Mouse (Mus musculus) lung, postnatal 0 days (tissue): ENCODE data around the gene Nek4. TPM values are rescaled to one million over a fixed set of nuclear protein-coding genes. Genes with fewer than 3 reads are reported as not detected.
A peak's percentile ranks its signal among the peaks of the same experiment; 100 is the strongest.

Experiments used
- ATAC-seq: fragments of 200-750 bp; cut with Nextera tagmentation; 2 replicates; pipeline ENCODE4 v1.8.0; 2017; ENCODE audit warnings: moderate library complexity
- DNase-seq: peaks from one replicate; pipeline ENCODE4 v3.0.0-alpha.2; 2016; ENCODE audit warnings: low spot score
- H3K27ac ChIP-seq: fragments of 300-500 bp; sonication (generic); 2 replicates; pipeline ENCODE4 v1.5.1; 2014; ENCODE audit warnings: antibody characterized with exemption, mild to moderate bottlenecking, low read length, mixed read lengths
- H3K27me3 ChIP-seq: fragments of 300-500 bp; sonication (generic); replicated peaks from 2 replicates; pipeline ENCODE4 v1.6.1; 2014; ENCODE audit warnings: low read length, mixed read lengths; ENCODE audit not compliant: insufficient read depth
- H3K36me3 ChIP-seq: fragments of 300-500 bp; sonication (generic); 2 replicates; pipeline ENCODE4 v1.6.1; 2014; ENCODE audit warnings: low read length, mixed read lengths; ENCODE audit not compliant: insufficient read depth
- H3K4me1 ChIP-seq: fragments of 300-500 bp; sonication (generic); 2 replicates; pipeline ENCODE4 v1.6.1; 2014; ENCODE audit warnings: antibody characterized with exemption, low read depth, low read length, mixed read lengths; ENCODE audit not compliant: insufficient read depth
- H3K4me2 ChIP-seq: fragments of 300-500 bp; sonication (generic); replicated peaks from 2 replicates; pipeline ENCODE4 v1.6.1; 2014; ENCODE audit warnings: low read depth, mild to moderate bottlenecking, low read length, moderate library complexity, mixed read lengths
- H3K4me3 ChIP-seq: fragments of 300-500 bp; sonication (generic); 2 replicates; pipeline ENCODE4 v1.5.1; 2014; ENCODE audit warnings: low read depth, low read length
- H3K9ac ChIP-seq: fragments of 300-500 bp; sonication (generic); replicated peaks from 2 replicates; pipeline ENCODE4 v1.6.1; 2014; ENCODE audit warnings: low read depth, mild to moderate bottlenecking
- H3K9me3 ChIP-seq: fragments of 300-500 bp; sonication (generic); 2 replicates; pipeline ENCODE4 v1.6.1; 2016; ENCODE audit warnings: low read length, mixed read lengths
- CTCF ChIP-seq: IDR thresholded peaks from 2 replicates; pipeline ENCODE4 v1.5.1; 2016; ENCODE audit warnings: antibody characterized with exemption, mild to moderate bottlenecking
- EP300 ChIP-seq: IDR thresholded peaks from 2 replicates; pipeline ENCODE4 v1.6.1; 2016; ENCODE audit warnings: antibody characterized with exemption, mild to moderate bottlenecking, control low read depth
- WGBS: fragments of 180-500 bp; shearing (Covaris S2); extraction: QIAGEN DNeasy Blood & Tissue Kit; methylation state at CpG from one replicate; pipeline ENCODE4 v1.1.7; 2014; 5-methylcytosine and 5-hydroxymethylcytosine counted together
- polyA plus RNA-seq: library from polyadenylated mRNA; unstranded; fragments of >200 nt; fragmentation: Nextera tagmentation; extraction: Ambion mirVana; gene quantifications from 2 replicates; pipeline ENCODE4 v1.2.1, GENCODE M21; 2015

The Nek4 gene
- polyA plus RNA-seq, 1 experiment from 2014 or later: 4.9 TPM

DNA sequence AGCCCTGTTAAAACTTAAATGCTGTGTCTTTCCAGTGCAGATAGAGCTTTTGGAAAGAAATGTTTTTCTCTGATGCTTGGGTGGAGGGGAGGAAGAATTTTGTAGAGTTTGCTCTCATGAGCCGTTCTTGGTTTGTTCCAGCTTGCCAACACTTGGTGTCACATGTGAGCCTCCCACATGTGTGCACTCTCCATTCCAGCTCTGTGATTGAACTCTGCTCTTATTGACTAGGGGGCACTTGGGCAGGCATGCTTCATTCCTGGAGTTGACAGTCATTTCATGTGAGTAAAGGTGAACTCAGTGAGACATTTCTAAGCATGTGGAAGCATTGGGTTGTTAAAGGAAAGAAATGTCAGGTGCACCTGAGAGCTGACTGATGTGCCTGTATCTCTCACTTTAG lies 71.4 kb downstream of the Nek4 start:
- H3K27me3 ChIP-seq: no peaks in the 10 kb centered on the region
- no peak for DNase-seq
- H3K9ac ChIP-seq: no peak overlapping the region
- no peak overlapping the region for H3K4me2 ChIP-seq
- H3K9me3 ChIP-seq: no peaks in the 10 kb centered on the region
- H3K4me1 ChIP-seq: no peaks in the 10 kb centered on the region; the same call in 1 of the 2 replicates
- H3K27ac ChIP-seq: no peak overlapping the region
- 19% methylated on average over 1 of the region's 1 CpGs for WGBS
- ATAC-seq: no peak
- no peak for TF ChIP-seq EP300
- no peak for TF ChIP-seq CTCF
- peaks cover 12% of the 10 kb centered on the region; the same call in 1 of the 2 replicates for H3K36me3 ChIP-seq
- no peak overlapping the region for H3K4me3 ChIP-seq

DNA sequence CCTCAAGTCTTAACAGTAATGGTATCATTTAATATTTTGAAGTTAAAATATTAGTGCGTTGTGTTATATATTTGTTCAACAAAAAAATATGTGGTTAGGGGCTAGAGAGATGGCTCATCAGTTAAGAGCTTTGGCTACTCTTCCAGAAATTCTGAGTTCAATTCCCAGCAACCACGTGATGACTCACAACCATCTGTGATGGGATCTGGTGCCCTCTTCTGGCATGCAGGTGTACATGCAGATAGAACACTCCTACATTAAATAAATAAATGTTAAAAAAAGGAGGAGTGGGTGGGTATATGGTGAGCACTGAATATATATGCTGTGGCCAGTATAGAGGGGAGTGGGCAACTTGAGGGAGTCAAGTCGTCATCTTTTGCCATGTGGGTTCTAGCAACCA lies 74.6 kb downstream of the Nek4 start:
- no peak for DNase-seq
- Histone ChIP-seq H3K9ac (no peak overlapping the region), H3K36me3 (peaks cover 28% of the 10 kb centered on the region; the same call in 1 of the 2 replicates)

More for the DNA sequence above, 74.6 kb downstream of the Nek4 start:
- no peaks in the 10 kb centered on the region; the same call in 1 of the 2 replicates for H3K4me1 ChIP-seq
- TF ChIP-seq CTCF: peak; percentile 55
- TF ChIP-seq EP300: no peak
- no peak overlapping the region for H3K4me3 ChIP-seq
- 84% methylated on average over 3 of the region's 3 CpGs for WGBS
- no peaks in the 10 kb centered on the region for H3K27me3 ChIP-seq
- no peak overlapping the region for H3K27ac ChIP-seq
- H3K4me2 ChIP-seq: no peak overlapping the region
- no peak for ATAC-seq
- H3K9me3 ChIP-seq: no peaks in the 10 kb centered on the region

Other genes with a start within 250 kb of the Nek4 start
- 8.2 and 8.9 TPM in 2 replicates for gene Sfmbt1, start 236.5 kb upstream of the Nek4 start, polyA plus RNA-seq
- 41.7 and 44.7 TPM in 2 replicates for gene Tmem110, start 125.8 kb upstream of the Nek4 start, polyA plus RNA-seq
- 30.5 and 36.6 TPM in 2 replicates for gene Mustn1, start 72.2 kb upstream of the Nek4 start, polyA plus RNA-seq
- gene Itih4, start 64.9 kb upstream of the Nek4 start, polyA plus RNA-seq: 6.7 and 7.9 TPM in 2 replicates
- gene Itih3, start 27.6 kb upstream of the Nek4 start, polyA plus RNA-seq: 2.2 and 2.5 TPM in 2 replicates
- gene Itih1, start 8.1 kb upstream of the Nek4 start, polyA plus RNA-seq: 0.81 and 1.1 TPM in 2 replicates
- gene Glt8d1, start 50.0 kb downstream of the Nek4 start, polyA plus RNA-seq: 42.4 and 48.9 TPM in 2 replicates
- 467 and 493 TPM in 2 replicates for gene Spcs1, start 50.3 kb downstream of the Nek4 start, polyA plus RNA-seq
- 59.8 and 73.1 TPM in 2 replicates for gene Pbrm1, start 67.8 kb downstream of the Nek4 start, polyA plus RNA-seq
- 29.5 and 31.9 TPM in 2 replicates for gene Gnl3, start 67.8 kb downstream of the Nek4 start, polyA plus RNA-seq
- gene Smim4, start 177.6 kb downstream of the Nek4 start, polyA plus RNA-seq: 109 and 118 TPM in 2 replicates
- 148 and 162 TPM in 2 replicates for gene Nt5dc2, start 179.7 kb downstream of the Nek4 start, polyA plus RNA-seq
- gene Stab1, start 217.3 kb downstream of the Nek4 start, polyA plus RNA-seq: 32.4 and 34.2 TPM in 2 replicates